Mouse (Mus musculus) C2C12 (cell line): Measurements from ENCODE around the gene Kif2c. TPM values are rescaled to one million over a fixed set of nuclear protein-coding genes. Genes with fewer than 3 reads are reported as not detected.
"Not testable (repeated sequence)": the region's sequence is repeated elsewhere in the genome, so short reads cannot be mapped to it uniquely, and the experiment has no call there.

Experiments
- H3K27me3 ChIP-seq: one replicate; pipeline ENCODE4 v1.6.1; 2011; ENCODE audit not compliant: control insufficient read depth, insufficient read depth, insufficient read length
- H3K36me3 ChIP-seq: one replicate; pipeline ENCODE4 v1.6.1; 2011; ENCODE audit not compliant: control insufficient read depth, insufficient read depth
- H3K4me3 ChIP-seq: one replicate; pipeline ENCODE4 v1.5.1; 2011; ENCODE audit warnings: mild to moderate bottlenecking, control low read depth; ENCODE audit not compliant: poor library complexity, insufficient read depth, severe bottlenecking
- H3K79me2 ChIP-seq: one replicate; pipeline ENCODE4 v1.6.1; 2011; ENCODE audit not compliant: control insufficient read depth, insufficient read depth
- H3K79me3 ChIP-seq: one replicate; pipeline ENCODE4 v1.6.1; 2011; ENCODE audit warnings: low read depth, control low read depth
- H3ac ChIP-seq: one replicate; pipeline ENCODE3; 2011; ENCODE audit warnings: low read depth; ENCODE audit not compliant: control insufficient read depth, insufficient read length
- CEBPB ChIP-seq: IDR thresholded peaks from one replicate; pipeline ENCODE4 v1.6.1; 2011; ENCODE audit warnings: low read depth, mild to moderate bottlenecking, control low read depth, moderate library complexity
- CTCF ChIP-seq: IDR thresholded peaks from one replicate; pipeline ENCODE4 v1.5.1; 2011; ENCODE audit not compliant: control insufficient read depth, insufficient read depth, insufficient read length
- FOSL1 ChIP-seq: IDR thresholded peaks from one replicate; pipeline ENCODE4 v1.8.0; 2011; ENCODE audit warnings: mild to moderate bottlenecking, low read length; ENCODE audit not compliant: poor library complexity, insufficient read depth, severe bottlenecking
- MAX ChIP-seq: IDR thresholded peaks from one replicate; pipeline ENCODE4 v1.6.1; 2011; ENCODE audit warnings: mild to moderate bottlenecking, control low read depth
- MYOD1 ChIP-seq: IDR thresholded peaks from one replicate; pipeline ENCODE4 v1.6.1; 2011; ENCODE audit warnings: low read depth; ENCODE audit not compliant: control insufficient read depth, insufficient read length
- MYOG ChIP-seq: IDR thresholded peaks from one replicate; pipeline ENCODE4 v1.6.1; 2011; ENCODE audit not compliant: control insufficient read depth, insufficient read length; ENCODE audit errors: extremely low read depth
- USF1 ChIP-seq: IDR thresholded peaks from one replicate; pipeline ENCODE4 v1.6.1; 2011; ENCODE audit warnings: low read depth, mild to moderate bottlenecking, control low read depth, moderate library complexity
- polyA plus RNA-seq: library from polyadenylated mRNA; unstranded; fragments of >200 nt; fragmentation: generic; extraction: Trizol; gene quantifications from one replicate; pipeline ENCODE4 v1.2.1, GENCODE M21; 2012; ENCODE audit warnings: missing spikeins

The Kif2c gene
- polyA plus RNA-seq, 1 experiment = 49.2 TPM

DNA sequence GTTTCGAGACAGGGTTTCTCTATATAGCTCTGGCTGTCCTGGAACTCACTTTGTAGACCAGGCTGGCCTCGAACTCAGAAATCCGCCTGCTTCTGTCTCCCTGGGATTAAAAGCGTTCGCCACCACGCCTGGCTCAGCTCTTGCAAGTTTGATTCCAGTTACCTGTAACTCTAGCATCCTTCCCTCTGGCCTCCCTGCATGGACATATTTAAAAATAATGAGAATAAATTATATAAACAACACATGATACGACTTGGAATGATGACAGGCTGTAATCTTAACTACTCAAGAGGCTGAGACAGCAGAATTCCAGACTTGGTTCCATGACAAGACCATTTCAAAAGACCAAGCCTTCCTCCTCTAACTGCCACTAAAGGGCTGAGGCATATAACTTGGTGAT, 8.2 kb upstream of the Kif2c start:
- TF ChIP-seq MYOD1 (no peak), FOSL1 (no peak)
- Histone ChIP-seq H3K27me3 (no peaks in the 10 kb centered on the region), H3K4me3 (no peak overlapping the region), H3K79me2 (no peaks in the 10 kb centered on the region), H3K79me3 (no peaks in the 10 kb centered on the region), H3ac (no peak overlapping the region), H3K36me3 (no peaks in the 10 kb centered on the region)

- no peak overlapping the region for H3K4me3 ChIP-seq
Measured at GRCm38 (mm10) chr4:117189856-117190543, 7.6 kb upstream of the Kif2c start.

DNA sequence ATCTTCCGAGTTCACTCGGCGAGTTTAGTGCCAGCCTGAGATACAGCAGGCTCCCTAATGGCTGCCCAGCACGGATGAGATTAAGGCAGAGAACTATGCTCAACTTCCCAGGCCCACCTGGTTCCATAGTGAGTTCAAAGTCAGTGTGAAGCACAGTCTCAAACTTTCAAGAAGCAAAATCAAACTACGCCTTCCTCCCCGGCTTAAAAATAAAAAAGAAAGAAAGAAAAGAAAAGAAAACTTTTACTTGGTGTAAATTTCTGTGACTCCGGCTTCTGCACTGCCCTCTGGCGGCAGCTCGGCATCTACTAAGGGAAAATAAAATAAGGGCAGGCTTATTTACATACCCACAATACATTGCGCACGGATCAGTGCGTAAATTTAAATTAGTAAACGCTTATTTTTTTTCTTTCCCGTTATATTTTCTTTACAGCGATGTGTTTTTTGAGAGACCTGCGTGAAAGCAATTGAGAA, 7.0 kb upstream of the Kif2c start:
- H3K79me3 ChIP-seq = no peaks in the 10 kb centered on the region
- TF ChIP-seq MAX (no peak), MYOD1 (no peak), USF1 (no peak), FOSL1 (no peak), CEBPB (no peak), MYOG (no peak), CTCF (peak; percentile 12)
- peak overlapping the region; percentile 44 for H3ac ChIP-seq
- H3K27me3 ChIP-seq = no peaks in the 10 kb centered on the region
- no peaks in the 10 kb centered on the region for H3K36me3 ChIP-seq
- no peaks in the 10 kb centered on the region for H3K79me2 ChIP-seq
- H3K4me3 ChIP-seq = peak overlapping the region; percentile 12

More at GRCm38 (mm10) chr4:117189856-117190543, 7.6 kb upstream of the Kif2c start:
- TF ChIP-seq CEBPB = peak; percentile 79
- no peak for TF ChIP-seq MAX
- Histone ChIP-seq H3ac (no peak overlapping the region), H3K79me3 (no peaks in the 10 kb centered on the region), H3K27me3 (no peaks in the 10 kb centered on the region), H3K36me3 (no peaks in the 10 kb centered on the region), H3K79me2 (no peaks in the 10 kb centered on the region)

DNA sequence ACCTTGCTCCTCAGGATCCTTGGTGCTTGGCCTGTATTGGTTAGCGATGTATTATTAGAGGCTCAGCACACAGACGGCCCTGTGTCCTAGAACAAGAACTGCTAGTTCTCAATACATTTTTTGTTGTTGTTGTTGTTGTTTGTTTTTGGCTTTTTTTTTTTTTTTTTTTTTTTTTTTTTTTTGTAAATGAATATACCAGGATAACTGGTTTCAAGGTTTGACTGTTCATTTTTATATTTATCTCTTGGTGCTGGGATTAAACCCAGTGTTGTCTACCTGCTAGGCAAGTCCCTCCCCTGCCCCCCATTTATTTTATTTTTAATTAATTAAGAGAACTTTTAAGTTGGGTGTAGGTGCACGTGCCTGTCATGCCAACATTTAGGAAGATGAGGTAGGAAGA, 6.5 kb upstream of the Kif2c start:
- no peak for TF ChIP-seq USF1
- TF ChIP-seq CEBPB = no peak
- no peak for TF ChIP-seq MYOG
- no peak for TF ChIP-seq MAX
- no peak for TF ChIP-seq MYOD1
- no peak for TF ChIP-seq CTCF
- TF ChIP-seq FOSL1 = no peak
- no peaks in the 10 kb centered on the region for H3K36me3 ChIP-seq
- peak overlapping the region; percentile 44 for H3ac ChIP-seq
- no peaks in the 10 kb centered on the region for H3K27me3 ChIP-seq
- H3K4me3 ChIP-seq = peak overlapping the region; percentile 12
- no peaks in the 10 kb centered on the region for H3K79me2 ChIP-seq
- H3K79me3 ChIP-seq = no peaks in the 10 kb centered on the region

DNA sequence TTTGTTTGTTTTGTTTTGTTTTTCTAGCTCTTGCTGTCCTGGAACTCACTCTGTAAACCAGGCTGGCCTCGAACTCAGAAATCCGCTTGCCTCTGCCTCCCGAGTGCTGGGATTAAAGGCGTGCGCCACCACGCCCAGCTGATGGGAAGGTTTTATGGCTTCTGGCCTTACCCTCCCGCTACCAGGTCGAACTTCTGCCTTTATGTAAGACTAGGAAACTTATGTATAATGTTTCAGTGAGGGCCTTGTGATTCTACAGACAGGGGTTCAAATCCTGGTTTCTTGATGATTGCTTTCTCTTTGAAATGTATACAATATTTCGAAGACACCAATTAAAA, 289 bp upstream of the Kif2c start:
- not testable (repeated sequence) for H3K27me3 ChIP-seq
- peaks cover 33% of the 10 kb centered on the region for H3K79me2 ChIP-seq
- H3K36me3 ChIP-seq = peaks cover 24% of the 10 kb centered on the region
- H3ac ChIP-seq = peak overlapping the region; percentile 7
- H3K4me3 ChIP-seq = peak overlapping the region; percentile 56
- H3K79me3 ChIP-seq = peaks cover 18% of the 10 kb centered on the region

GRCm38 (mm10) chr4:117169936-117170335, 12.5 kb downstream of the Kif2c start:
- Histone ChIP-seq H3K79me2 (no peaks in the 10 kb centered on the region), H3K36me3 (peaks cover 97% of the 10 kb centered on the region), H3K79me3 (no peaks in the 10 kb centered on the region), H3ac (no peak overlapping the region), H3K27me3 (no peaks in the 10 kb centered on the region), H3K4me3 (no peak overlapping the region)
- TF ChIP-seq CEBPB (no peak), CTCF (no peak), MAX (no peak), USF1 (no peak), MYOD1 (no peak), FOSL1 (no peak), MYOG (no peak)
